Mouse (Mus musculus): ENCODE measurements around the gene Gapt.

Gene Gapt

GRCm38 (mm10) chr13:110342602-110343001 is 14.4 kb downstream of the Gapt start:
- DNase-seq: no peak

- no peak for DNase-seq
These were observed 23.9 kb downstream of the Gapt start for GRCm38 (mm10) chr13:110332958-110333597.

GRCm38 (mm10) chr13:110318746-110319145 is 38.3 kb downstream of the Gapt start:
- peak; percentile 42 for DNase-seq

- no peak for DNase-seq
These were observed 49.8 kb downstream of the Gapt start for GRCm38 (mm10) chr13:110307188-110307587.
